Mouse (Mus musculus) induced T-regulatory cell, adult 2 months (primary cell): ENCODE results near the gene Kif26b.

Source experiments
- DNase-seq: peaks from one replicate; pipeline ENCODE4 v3.0.0-alpha.2; 2012; ENCODE audit warnings: low read depth

Kif26b gene

GRCm38 (mm10) chr1:178770626-178771362, 241.9 kb downstream of the Kif26b start:
- DNase-seq, result no peak

DNA sequence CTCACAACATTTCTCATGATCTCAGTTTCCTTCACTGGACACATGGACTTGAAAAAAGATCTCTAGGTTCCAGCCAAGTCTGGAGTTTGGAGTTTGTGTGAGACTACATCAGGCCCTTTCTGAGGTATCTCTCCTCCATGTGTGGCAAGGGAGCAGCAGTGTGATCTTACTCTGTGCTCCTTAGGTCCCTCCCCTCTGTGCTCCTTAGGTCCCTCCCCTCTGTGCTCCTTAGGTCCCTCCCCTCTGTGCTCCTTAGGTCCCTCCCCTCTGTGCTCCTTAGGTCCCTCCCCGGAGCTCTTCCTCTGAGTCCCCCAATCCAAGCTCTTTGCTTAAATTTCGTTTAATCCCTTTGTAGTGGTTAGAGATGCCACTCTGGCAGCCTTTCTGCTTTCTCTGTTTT, 250.8 kb downstream of the Kif26b start:
- DNase-seq, result no peak

- no peak for DNase-seq
Observed at GRCm38 (mm10) chr1:178784043-178784442, 255.1 kb downstream of the Kif26b start.

- DNase-seq, result no peak
Observed at GRCm38 (mm10) chr1:178791266-178791665, 262.3 kb downstream of the Kif26b start.

DNA sequence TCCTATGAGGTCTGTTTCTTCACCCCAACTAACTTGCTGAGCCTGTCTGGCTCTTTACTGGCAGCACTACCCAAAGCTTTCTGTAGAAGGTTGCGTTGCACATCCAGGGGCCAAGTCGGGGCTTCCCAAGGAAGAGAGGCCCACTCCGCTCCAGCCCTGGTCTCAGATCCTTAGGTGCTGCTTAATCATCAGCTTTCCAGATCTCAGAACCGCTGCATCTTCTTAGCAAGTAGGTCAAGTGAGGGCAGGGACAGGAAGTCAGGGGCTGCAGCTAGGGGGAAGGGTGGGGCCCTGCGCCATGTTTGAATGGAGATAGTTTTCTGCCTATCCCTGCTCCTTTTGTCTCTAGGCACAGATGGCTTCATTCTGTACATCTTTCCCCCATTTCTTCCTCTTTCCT, 263.8 kb downstream of the Kif26b start:
- DNase-seq, result no peak

DNA sequence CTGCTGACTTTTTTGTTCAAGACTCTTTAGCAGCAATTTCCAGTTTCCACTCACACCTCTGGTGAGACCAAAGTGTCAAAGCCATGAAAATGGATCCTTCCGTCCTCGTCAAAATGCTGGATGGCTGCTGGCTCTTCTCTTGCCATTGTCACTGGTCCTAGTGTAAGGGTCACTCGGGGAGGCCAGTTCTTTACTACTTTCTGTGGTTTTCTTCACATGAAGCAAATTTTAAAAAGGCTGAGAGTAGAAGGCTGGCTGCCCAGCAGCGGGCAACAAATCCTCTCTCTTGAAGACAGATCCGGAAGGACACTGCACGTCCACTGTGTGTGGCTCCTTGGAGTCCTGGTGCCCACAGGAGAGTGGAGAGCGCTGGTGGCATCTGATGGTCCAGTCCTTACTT, 265.9 kb downstream of the Kif26b start:
- no peak for DNase-seq

DNA sequence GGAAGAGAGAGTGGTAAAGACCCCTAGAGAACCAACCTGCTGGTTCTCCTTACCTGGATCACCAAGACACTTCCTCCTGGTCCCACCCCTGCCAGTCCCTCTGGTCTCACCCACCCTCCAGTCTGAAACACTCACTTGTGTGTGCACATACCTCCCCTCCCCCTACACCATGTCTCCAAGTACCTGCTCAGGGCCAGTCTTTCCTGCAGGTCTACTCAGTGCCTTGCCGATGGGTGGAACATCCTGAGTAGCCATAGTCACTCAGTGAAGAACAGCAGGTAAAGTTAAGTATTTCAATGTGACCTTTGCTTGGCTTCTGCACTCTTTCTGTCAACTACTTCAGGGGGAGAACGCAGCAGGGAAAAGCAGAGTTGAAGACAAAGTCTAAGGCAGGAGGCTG, 268.5 kb downstream of the Kif26b start:
- no peak for DNase-seq

DNA sequence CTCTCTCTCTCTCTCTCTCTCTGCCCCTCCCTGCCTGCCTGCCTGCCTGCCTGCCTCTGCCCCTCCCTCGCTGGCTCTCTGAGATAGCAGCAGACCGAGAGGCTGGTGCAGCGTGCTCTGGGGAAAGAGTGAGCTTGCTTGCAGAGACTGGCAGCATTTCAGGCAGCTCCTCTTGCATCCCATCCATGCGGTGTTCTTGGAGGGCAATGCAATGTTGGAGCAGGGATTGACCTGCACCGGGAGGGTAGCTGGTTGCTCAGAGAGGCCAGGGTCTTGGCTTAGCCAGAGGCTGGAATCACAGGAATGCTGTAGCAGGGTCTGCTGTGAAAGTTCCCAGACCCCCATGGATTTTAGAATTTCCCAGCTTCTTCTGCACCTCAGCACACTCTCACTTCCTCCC, 269.4 kb downstream of the Kif26b start:
- DNase-seq, result no peak

GRCm38 (mm10) chr1:178798886-178799285, 270.0 kb downstream of the Kif26b start:
- DNase-seq, result no peak

DNA sequence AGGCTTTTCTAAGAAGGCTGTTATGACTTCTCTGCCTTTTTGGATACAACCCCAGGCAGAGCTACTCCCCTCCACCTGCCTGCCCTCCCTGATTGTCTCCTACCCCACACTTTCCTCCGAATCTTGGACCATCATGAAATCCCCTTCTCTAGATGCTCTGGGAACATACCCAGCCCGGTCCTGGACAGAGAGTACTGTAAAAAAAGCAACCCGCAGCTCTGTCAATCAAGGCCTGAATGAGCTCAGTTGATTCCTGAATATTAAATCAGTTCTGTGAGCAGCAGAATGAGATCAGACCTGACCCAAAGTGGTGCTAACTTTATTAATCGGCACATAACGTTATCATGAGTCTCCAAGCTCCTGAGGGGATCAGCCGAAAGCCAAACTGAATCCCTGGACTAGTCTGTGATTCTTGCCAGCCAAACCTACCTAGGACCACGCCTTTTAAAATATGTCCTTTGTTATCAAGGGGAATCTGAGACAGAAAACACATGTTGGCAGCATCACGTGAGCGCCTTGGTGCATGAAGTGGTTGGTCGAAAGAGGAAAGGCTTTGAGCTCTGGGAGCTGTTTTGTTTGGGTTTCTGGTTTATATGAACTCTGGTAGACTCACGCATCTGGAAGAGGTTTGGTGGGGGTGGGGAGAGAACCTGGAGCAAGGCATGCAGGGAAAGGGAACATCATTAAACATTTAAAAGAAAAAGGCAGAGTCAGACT, 271.1 kb downstream of the Kif26b start:
- no peak for DNase-seq

DNA sequence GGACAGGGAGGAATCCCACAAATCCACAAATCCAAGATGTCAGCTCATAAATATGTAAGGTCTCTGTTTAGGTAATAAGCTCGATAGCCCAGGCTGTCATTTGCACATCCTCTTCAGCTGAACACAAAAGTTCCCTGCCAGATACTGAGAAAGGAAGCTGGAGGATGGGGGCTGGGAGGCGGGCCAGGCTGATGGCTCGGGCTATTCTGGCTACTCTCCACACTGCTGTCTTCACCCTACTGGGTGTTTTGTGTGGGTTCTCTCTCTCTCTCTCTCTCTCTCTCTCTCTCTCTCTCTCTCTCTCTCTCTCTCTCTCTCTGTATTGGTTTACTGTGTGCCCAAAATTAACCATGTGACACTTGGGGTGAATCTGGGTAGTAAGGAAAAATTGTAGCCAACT, 274.2 kb downstream of the Kif26b start:
- no peak for DNase-seq

- DNase-seq, result no peak
Observed at GRCm38 (mm10) chr1:178817476-178817875, 288.6 kb downstream of the Kif26b start.

DNA sequence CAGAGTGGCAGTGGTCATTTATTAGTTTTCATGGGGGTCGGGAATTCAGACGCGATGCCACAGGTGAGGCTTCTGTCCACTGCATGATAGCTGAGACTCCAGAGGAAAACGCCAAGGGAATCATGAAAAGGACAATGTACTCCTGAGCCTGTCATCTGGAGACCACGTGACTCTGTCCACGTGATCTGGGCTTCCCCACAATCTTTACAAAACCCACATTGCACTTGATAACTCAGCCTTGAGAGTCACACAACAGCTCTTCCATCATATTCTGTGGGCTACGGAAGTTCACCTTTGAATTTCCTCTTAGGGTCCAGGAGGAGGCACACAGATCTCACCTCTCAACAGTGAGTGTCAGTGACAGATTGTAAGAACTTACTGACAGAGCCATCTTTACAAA, 290.1 kb downstream of the Kif26b start:
- DNase-seq, result no peak

- DNase-seq, result no peak
Observed at GRCm38 (mm10) chr1:178820079-178820478, 291.2 kb downstream of the Kif26b start.

- no peak for DNase-seq
Observed at GRCm38 (mm10) chr1:178820556-178821435, 291.9 kb downstream of the Kif26b start.

DNA sequence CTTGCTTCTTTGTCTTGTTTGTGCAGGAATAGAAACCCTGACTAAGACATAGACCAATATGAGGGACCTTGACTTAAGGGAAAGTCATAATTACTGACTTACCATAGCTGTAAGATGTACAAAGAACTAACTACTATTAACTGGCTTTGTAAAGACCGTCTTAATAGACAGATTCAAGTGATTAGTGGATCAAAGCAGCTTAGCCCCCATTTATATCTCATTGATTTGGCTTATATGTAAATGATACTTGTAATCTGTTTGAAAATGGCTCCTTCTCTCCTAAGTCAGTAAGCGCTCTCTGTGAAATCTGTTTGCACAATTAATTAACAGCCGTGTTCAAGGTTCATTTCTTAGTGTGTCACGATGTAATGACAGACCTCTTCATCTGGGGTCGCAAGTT, 295.9 kb downstream of the Kif26b start:
- no peak for DNase-seq

DNA sequence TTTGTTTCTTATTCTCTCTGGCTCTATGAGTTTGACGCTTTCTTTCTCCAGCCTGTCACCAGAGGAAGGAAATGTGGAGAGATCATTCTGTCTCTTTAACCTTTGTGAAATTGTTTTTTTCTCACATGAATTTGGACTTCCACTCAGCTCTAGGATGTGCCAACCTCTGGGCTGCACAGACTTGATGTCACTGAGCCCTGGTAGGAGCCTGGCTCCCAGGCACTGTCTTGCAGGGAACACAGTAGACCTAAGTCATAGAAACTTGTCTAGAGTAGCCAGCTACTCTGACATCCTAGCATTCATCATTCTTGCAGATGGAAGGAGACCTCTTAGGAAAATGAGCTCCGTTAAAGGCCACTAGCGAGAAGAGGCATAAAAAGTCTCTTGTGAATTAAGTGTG, 298.3 kb downstream of the Kif26b start:
- DNase-seq, result no peak

- DNase-seq, result no peak
Observed at GRCm38 (mm10) chr1:178829456-178829855, 300.5 kb downstream of the Kif26b start.

DNA sequence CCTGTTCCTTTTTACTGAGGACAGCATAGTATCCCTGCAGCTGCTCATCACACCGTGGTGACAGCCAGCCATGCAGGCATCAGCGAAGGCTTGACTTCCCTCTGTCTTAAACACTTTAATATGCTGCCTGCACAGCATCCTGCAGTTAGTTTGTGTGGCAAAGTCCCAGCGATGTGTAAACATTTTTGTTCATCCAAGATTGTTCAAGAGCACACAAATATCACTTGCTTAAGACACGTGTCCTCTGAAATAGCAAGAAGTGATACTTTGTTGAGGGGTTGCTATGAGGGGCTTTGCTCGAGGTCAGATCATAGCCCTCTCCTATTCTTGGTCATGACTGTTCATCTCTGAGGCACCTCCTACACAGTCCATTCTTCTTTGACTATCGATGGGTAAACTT, 303.6 kb downstream of the Kif26b start:
- no peak for DNase-seq

DNA sequence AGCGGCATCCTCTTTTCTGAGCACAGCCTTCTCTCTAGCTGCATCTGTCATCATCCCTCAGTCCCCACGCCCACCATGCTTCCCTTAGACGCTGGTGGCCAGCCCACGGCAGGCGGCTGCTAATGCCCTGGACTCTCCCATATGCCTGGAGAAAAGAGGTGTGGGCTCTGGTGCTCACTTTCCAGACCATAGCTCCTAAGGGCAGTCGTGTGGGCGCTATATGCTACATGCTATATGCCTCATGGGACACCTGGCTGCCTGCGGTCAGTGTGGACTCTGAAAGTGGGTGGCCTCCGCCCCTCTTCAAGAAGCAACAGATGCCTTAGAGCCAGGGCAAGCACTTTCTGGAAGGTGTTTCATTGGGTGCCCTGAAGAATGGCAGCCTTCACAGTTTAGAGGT, 306.9 kb downstream of the Kif26b start:
- DNase-seq, result no peak

DNA sequence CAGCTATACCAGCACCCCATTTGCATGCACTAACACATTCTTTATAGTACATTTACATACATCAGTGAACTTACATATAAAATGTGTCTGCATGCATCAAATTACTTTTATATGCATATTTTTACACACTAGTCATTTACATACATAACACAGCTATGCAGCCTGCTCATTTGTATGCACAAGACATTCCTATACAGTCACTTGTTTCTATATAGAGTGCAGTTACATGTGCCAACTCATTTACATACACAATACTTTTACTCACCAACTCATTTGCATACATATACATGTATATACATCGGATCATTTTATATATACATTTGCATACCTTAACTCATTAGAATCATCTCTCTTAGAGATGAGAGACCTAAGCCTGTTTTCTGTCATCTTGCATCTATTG, 308.1 kb downstream of the Kif26b start:
- DNase-seq, result no peak

DNA sequence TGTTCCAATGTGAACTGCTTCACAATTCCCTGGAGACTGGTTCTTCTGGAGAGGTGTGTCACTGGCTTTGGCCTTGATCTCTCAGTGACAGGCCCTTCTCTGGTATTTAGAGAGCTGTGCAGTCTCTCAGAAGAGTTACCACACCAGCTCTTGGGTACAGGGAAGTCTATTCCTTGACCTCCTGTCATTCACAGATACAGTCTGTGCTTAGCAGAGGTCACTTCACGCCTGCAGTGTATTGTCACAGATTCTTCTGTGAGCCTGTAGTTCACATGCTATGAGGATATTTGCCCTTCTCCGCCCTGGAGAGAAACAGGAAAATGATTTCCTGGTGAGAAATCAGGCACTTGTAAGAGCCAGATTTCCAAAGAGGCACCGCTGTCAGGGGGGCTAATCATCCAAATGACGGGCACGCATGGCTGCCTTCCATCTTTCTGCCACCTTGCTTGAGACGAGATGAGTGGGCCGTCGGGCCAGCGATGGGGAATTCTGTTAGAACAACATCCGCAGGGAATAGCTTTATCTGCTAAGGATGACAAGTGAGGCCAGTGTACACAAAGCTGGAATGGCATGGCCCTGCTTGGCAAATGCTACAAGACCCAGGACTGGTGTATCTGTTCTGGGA, 309.9 kb downstream of the Kif26b start:
- no peak for DNase-seq
